Mouse (Mus musculus) gastrocnemius, postnatal 10 days (tissue): Measurements from ENCODE around the gene Egf. TPM values are rescaled to one million over a fixed set of nuclear protein-coding genes. Genes with fewer than 3 reads are reported as not detected.

Experiments
- DNase-seq: peaks from one replicate; pipeline ENCODE4 v3.0.0; 2021; ENCODE audit warnings: mixed read lengths
- total RNA-seq, 2 experiments: library from RNA; stranded (reverse); gene quantifications; 2 replicates each; pipeline ENCODE4 v1.2.3; 2021

Gene Egf
- total RNA-seq, 2 experiments from 2014 or later, result 23.2 to 32.1 TPM

DNA sequence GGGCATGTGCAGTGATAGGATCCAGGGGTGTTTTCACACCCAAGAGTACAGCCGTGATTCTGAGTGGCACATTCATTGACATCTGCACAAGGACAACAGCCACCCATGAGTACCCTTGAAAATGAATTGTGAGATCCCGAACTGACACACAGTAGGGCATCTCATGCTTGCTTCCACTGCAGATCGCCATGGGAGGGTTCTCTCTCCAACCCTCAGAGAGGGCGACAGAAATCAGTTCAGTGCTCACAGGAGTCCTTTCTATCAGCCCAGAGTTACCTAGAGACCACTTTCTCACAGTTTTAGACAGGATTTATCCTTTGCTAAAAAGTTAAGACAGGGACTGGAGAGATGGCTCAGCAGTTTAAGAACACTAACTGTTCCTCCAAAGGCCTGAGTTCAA, 31.8 kb downstream of the Egf start:
- no peak for DNase-seq

DNA sequence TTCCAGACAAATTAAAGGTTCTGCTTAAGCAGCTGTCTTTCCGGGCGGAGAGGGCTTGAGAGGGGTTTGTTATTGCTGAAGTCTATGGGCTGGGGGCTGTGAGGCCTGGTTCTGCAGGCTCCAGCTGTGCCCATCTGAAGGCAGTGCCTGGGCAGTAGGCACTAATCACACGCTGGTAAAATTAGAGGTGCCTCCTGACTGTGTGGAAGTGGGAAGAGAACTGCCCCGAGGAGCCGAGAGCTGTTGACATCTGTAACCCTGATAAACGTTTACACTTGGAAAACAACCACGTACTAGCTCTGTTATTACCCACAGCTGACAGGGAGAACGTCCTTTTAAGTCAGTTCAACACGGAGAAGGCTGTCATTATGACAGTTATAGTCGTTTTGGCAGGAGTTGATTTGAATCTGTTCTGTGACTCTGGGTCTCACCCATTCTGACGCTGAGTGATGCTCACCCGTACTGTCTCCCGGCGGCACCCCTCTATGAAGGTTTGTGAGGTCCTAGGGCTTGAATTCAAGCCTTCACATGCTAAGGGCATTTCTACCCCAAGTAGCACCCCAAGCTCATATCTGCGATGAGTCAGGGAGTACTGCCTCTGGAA, 40.5 kb downstream of the Egf start:
- no peak for DNase-seq

DNA sequence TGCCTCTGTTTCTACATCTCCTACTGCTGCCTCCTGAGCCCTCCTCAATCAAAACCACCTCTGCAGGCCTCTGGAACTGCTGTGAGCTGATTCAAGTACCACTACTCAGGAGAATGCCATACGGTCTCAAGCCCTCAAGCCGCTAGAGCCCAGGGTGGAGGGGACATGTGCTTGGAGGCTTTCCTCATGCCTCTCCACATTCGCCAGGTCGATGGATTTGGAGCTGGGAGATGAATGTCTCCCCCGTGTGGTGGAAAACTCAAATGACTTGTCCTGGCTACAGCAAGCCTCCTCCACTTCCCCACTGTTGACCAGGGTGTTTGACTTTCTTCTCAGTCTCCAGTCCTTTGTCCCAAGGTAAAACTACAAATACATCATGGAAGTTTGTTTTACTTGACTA, 47.0 kb downstream of the Egf start:
- DNase-seq, result peak; percentile 50

DNA sequence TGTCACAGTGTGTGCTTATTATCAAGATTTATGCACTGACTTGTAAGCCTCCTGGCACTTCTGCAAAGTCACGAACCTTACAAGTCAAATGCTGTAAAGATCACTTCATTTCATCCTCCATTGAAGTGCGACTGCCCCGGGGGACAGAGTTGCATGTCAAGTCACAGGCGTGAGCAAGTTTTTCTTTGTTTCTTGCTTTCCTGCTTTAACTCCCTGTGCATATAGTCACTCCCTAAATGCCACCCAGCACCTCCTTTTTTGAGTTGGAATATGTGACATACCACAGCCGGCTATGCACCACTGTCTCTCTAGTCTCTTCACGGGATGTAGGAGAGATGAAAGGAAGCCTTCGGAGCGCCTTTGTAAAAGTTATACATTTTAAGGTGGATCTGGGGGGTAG, 56.2 kb downstream of the Egf start:
- DNase-seq, result no peak

DNA sequence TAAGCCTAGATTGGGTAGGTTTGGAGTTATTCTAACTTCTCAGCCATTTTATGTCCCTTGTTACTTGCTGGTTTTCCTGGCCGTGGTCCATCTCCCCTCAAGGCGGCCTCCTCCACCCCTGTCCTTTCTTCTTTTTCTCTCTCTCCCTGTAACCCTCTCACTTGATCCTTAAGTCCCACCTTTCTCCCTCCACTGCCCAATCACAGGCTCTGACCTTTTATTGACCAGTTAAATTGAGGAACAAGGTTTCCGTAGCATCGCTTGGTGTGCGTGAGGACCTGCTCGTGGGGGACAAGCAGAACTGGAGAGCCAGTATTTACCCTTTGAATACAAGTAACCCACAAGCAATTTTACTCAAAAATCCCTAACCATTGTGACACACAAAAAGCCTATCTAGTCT, 56.8 kb downstream of the Egf start:
- DNase-seq, result no peak

DNA sequence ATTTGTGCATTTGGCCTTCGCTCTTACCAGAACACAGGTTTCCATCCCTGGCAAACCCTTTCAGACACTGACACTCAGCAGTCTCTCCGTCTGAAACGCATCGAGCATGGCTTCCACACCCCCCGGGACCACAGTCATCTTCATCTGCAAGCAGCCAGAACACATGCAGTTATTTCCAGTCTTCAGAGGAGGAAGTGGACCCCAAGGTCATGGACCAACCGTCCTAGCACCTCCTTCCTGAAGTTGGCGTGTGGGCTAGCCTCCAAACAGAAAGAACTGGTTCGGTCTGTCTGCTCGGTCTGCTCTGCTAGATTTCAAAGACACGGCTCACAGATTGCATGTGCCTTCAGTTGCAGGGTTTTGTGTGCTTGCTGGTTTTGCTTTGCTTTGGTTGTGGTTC, 57.4 kb downstream of the Egf start:
- DNase-seq, result no peak

DNA sequence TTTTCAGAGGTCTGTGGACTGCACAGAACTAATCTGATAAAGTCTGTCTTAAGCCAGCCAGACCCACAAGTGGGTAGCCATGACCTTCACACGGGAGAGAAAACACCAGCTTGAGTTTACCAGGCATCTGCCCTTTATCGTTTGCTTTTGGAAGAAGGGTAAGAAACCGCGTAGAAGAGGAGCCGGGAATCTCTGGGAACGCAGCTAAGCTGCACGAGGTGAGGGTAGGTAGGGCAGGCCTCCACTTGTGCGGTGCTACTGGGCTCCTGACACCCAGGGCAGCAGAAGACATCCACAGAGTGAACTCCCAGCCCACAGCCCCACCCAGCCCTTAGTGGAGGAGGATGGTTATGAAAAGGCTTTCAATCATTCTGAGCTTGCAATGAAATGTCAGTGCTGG, 59.2 kb downstream of the Egf start:
- no peak for DNase-seq

DNA sequence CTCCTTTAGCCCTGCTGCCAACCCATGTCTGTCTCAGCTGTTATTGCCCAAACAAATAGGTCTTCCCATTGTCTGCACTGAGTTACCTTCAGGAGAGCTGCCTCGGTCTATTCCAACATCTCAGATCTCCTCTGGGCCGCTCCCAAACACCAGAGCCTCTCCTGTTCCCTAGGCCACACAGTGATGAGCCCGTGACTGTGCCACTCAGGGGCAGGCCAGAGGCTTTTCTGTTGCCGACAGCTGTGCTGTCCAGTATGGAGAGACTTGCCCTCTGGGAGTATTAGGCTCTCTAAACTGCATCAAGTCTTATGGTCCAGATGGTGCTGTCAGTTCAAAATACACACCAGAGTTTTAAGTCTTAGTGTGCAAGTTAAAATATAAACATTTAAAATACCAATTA, 61.5 kb downstream of the Egf start:
- no peak for DNase-seq

DNA sequence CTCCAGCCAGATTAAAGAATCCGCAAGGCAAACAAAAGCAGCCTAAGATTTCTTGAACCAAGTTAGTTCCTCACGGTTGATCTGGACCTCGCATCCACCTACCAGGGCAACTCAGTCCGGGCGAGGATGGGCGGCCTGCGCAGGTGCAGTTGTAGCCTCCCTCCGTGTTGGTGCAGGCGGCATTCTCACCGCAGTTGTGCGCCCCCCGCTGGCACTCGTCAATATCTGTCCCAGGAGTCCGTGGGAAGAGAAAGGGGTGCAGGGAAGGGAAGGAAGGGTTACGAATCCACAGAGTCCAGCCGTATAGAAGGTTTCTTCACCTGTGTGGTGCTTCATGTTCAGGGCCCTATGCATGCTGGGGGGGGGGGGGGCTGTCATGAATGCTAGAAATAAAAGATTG, 62.3 kb downstream of the Egf start:
- no peak for DNase-seq

DNA sequence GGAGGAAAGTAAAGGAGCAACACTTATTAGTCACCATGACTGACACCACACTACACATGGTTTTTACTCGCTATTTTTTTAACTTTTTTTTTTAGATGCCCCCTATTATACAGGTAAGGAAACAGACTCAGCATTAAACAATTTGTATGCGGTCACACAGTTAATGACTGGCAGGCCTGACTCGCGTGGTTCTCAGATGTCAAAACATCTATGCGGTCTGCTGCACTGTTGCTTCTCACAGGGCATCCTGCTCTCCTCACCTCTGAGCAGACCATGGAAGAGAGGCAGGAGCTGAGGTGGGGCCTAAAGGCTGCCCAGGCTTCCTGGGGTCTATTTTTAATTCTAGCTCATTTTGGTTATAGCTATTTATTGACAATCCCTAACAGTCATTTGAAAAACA, 67.7 kb downstream of the Egf start:
- DNase-seq, result no peak

DNA sequence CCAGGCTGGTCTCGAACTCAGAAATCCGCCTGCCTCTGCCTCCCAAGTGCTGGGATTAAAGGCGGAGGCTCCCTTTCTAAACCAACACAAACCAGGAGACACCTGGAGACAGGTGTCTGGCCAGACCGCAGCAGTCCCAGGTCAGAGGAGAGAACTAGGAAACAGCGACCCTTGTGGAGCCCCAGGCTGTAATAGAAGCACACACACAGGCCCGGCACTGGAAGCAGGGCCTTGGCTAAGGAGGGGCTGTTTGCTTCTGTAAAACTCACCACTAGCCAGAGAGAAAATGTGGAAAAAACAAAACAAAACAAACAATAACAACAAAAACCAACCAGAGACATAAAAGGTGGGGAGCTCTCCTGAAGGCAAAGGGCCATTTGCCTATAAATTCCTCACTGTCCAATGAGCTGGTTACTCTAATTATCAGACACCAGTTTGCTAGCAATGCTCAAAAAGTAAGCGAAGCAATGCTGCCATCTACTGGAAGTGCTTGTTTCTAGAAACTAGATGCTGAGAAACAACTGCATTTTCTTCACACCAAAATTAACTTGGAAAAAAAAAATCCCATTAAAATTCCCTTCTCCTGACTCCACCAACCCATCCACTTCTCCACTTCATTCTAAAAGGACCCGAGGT, 68.3 kb downstream of the Egf start:
- DNase-seq, result peak; percentile 49

DNA sequence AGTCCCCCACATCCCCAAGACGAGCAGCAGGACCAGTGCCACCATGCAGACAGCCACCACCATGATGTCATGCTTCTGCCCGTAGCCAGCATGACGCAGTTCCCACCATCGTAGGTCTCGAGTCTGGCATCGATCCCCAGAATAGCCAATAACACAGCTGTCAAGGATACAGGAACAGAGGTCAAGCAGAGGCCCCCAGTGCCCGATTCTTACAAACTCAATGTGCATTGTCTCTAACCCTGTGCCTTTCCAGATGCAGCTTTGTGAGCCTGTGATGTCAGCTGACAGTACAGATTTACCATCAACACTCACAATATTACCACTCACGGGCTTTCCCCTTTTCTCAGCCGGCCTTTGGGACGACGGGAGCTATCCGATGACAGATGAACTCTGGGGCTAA, 68.9 kb downstream of the Egf start:
- no peak for DNase-seq

DNA sequence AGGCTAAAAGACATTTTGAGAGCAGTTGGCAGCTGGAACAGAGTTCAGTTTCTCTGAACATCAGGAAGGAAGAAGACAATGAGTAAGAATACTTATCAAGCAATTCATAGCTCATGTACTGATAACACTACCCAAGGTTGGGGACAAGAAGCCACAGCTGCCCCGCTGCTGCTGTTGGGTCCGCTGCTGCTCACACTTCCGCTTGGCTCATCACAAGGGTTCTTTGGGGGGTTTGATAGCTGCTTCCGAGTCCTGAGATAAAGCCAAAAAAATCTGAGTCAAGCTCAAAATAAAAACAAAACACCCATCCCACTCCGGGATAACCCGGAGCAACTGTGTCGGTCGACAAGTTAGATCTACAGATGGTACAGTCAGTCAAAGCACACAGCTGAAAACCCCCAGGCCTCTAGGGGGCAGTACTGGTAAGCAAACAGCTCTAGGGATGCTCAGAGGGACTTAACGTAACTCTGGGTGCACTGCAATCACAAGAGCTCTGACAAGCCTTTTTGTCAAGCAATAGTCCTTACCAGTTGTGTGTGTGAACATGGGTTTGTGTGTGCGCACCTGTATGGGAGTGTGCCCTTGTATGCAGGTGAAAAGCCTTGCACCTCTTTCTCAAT, 71.9 kb downstream of the Egf start:
- DNase-seq, result peak; percentile 54

DNA sequence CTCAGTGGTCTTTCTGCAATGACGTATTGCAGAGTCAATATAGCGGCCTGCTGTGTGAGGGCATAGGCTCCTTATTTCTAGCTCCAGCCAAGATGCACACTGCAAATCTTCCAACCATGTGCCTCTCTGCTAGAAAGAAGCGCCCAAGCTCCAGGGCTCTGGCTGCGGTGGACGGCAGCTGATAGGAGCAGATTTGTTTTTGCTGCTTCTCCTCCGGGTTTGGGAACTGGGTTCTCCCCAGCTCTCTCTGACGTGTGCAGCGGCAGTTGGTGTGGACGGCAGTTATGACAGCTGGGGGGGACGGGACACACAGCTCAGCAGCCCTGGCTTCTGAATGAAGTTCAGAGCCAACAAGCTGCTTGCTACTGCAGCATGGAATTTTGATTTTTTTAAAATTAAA, 72.7 kb downstream of the Egf start:
- DNase-seq, result no peak

DNA sequence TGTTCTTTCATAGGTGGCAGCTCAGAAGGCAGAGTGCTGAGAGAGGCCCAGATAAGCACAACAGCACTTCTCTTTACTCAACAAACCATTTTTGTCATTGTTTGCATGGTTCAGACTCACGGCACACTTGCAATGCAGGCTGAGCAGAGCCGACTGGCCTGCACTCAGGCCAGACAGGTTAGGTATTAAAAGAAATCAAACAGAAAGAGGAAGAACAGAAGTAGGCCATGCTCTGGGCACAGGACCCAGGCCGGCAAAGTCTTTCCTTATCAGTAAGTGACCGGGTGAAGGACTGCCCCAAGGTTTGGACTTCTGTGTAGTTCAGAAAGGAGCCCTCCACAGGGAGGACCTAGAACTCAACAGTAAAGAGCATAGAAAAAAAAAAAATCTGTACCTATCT, 73.3 kb downstream of the Egf start:
- no peak for DNase-seq

DNA sequence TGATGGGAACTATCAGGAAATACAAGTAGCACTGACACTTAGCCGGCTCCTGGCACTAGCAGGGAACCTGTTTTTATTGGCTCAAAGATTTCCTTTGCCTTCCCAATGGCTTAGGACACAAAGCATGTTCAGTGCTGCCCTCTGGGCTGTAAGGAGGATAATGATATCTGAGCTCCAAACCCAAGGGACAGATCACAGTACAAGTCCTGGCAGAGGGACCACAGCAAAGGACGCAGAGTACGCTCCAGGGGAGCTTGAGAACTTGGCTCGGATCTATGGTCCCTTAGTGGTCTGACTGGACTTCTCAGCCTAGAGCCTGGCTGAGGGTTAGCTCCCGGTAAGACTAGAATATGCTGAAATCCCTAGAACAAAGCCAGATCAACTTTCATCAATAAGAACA, 74.9 kb downstream of the Egf start:
- DNase-seq, result no peak

DNA sequence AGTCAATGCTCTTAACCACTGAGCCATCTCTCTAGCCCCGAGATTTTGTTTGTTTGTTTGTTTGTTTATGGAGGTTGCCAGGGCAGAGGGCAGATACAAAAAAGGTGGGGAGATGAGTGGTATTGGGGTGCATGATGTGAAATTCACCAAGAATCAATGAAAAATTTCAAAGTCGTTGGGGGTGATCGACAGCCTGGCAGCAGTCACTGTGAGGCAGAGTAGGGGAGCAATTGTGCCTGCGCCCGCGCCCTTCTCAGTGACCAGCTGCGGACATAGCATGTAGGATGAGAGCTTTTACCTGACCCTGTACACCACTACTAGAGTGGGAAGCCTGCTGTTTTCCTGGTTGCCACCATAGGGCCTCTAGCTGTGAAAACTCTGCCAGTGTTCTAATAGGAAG, 79.2 kb downstream of the Egf start:
- DNase-seq, result no peak

DNA sequence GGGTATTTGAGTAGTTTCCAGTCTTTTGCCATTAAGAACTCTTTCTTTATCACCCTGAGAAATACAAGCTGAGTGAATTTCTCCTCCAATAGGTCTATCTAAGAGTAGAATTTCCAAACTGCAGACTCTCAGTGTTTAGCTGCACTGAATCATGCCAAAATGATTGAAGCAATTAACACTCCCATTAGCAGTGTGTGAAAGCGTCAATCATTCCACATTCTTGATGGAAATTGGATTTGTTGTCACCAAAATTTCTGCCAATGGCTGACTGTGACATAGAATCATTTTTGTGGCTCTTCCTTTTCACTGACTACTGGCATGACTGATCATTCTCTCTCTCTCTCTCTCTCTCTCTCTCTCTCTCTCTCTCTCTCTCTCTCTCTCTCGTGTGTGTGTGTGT, 91.2 kb downstream of the Egf start:
- no peak for DNase-seq

DNA sequence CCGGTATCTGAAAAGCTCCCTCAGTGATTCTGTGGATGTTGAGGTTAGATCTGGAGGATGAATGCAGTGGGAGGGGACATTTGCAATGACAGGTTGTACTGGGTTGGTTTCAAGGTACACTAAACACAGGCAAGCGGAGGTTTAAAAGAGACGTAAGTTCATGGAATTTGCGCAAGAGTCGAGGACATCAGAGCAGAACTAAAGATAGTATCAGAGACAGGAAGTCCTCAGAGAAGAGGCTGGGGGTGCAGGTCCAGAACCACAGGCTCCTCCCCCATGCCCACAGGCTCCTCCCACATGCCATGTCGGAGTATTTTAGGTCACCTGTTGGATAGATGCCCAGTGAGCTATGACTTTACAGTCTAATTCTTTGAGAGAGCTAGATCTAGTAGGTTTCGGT, 96.3 kb downstream of the Egf start:
- no peak for DNase-seq

DNA sequence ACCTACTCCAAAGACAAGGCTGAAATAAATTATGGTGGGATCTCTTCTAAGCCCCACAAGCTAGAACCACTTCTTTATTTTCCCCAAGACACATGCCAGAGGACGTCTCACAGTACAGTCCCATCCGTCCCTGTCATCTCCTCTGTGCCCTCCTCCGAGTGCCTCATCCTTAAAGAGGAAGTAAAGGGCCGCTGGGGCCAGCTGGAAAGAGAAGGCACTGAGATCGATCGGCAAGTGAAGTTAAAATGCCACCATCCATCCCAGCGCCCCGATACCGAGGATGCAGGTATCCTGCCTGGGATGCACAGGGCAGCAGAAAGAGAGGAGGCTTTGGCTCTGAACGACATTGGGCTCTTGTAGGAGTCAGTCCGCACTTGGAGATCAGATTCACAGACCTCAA, 97.3 kb downstream of the Egf start:
- no peak for DNase-seq

DNA sequence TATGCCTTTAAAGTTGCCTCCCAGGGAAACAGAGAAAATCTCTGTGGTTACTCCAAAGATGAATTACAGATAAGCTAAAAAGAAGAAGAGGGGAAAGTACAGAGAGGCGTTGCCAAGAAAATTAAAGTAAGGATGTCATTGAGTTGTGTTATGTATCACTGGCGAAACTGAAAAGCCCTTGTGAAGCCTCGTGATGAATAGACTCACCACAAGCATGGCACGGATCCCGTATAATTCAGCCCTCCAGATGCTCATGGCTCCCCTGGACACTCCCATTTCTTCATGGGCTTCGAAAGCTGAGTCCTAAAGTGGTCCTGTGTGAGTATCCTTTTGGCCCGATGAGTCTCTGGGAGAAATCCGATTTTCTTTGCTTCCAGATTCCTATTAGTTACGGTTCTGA, 97.9 kb downstream of the Egf start:
- DNase-seq, result no peak

DNA sequence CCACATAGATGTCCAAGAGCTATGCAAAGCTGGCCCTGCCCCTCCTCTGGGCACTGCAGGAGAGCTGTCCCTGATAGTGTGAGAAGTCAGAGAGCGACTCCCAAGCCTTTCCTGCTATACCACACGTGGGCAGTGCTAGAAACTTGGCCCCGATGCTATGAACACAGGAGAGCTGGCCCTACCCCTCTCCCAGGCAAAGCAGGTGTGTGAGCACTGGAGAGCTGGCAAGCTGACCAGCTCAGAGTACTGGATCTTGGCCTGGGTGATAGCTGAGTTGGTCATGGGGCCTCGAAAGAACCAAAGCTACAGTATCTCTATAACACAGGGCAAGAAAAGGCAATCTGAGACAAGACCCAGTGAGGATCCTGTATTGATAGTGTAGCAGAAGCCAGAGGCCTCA, 98.6 kb downstream of the Egf start:
- no peak for DNase-seq

DNA sequence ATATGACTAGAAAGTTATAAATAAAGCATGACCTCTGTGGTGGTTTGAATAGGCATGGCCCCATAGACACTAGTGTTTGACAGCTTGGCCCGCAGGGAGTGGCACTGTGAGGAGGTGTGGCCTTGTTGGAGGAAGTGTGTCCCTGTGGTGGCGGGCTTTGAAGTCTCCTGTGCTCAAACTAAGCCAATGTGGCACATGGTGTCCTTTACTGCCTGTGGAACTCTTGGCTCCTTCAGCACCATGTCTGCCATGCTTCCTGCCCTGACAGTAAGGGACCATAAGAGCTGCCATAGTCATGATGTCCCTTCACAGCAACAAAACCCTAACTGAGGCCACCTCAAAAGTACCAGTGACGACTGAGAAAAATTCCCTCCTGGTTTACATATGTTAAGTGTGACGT, 102.6 kb downstream of the Egf start:
- no peak for DNase-seq

DNA sequence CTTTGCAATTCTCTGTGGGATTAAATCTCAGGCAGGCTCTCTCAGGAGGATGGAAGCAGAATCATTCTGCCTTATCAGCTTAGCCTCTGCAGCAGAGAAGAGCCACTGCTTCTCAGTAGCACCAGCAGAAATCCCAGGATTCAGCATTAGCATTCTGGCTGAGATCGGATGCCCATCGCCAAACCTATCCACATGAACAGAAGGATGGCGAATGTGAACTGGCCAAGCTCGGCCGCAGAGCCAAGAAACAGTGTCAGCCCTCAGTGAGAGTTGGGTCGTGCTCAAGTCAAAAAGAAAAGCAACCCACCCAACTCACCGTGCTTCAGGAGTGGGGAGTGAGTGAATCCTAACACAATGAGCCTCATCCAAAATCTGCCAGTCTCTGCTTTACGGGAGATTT, 103.4 kb downstream of the Egf start:
- DNase-seq, result no peak
